Mouse (Mus musculus) bone marrow, adult 2 months (tissue): ENCODE measurements around the gene Eif4ebp2.

Experiments
- CTCF ChIP-seq: fragments of 200-500 bp; IDR thresholded peaks from 2 replicates; pipeline ENCODE4 v1.5.1; 2011; ENCODE audit warnings: low read length, control low read depth; ENCODE audit not compliant: control insufficient read depth, insufficient read depth
- POLR2A ChIP-seq: fragments of 200-500 bp; IDR thresholded peaks from 2 replicates; pipeline ENCODE4 v1.6.1; 2011; ENCODE audit warnings: low read depth, mild to moderate bottlenecking, control low read depth, low read length, borderline replicate concordance; ENCODE audit not compliant: control insufficient read depth

- TF ChIP-seq POLR2A (no peak), CTCF (no peak)
These were observed 26.2 kb downstream of the Eif4ebp2 start for GRCm38 (mm10) chr10:61426251-61426757.
